Mouse (Mus musculus) midbrain, embryonic 11.5 days (tissue): ENCODE measurements at regions not wholly inside any gene's neighbourhood (a gene's known extent, or its start where the extent isn't known, plus 50 kb on each side); places are given as distances from the start of the nearest gene placed in this dataset.
"Not testable (repeated sequence)": the region's sequence is repeated elsewhere in the genome, so short reads cannot be mapped to it uniquely, and the experiment has no call there.

Source experiments
- ATAC-seq: fragments of 200-750 bp; cut with Nextera tagmentation; 2 replicates; pipeline ENCODE4 v1.8.0; 2017; ENCODE audit warnings: moderate TSS enrichment, moderate library complexity; ENCODE audit not compliant: low FRiP score
- DNase-seq: peaks from one replicate; pipeline ENCODE4 v3.0.0; 2015; ENCODE audit warnings: low spot score; ENCODE audit errors: missing footprints
- H3K27ac ChIP-seq: fragments of 300-500 bp; sonication (generic); 2 replicates; pipeline ENCODE4 v1.5.1; 2014; ENCODE audit warnings: low read depth, low read length
- H3K27me3 ChIP-seq: fragments of 300-500 bp; sonication (generic); 2 replicates; pipeline ENCODE4 v1.6.1; 2014; ENCODE audit warnings: mild to moderate bottlenecking, low read length, moderate library complexity, mixed read lengths; ENCODE audit not compliant: control insufficient read depth, insufficient read depth
- H3K36me3 ChIP-seq: fragments of 300-500 bp; sonication (generic); 2 replicates; pipeline ENCODE4 v1.6.1; 2014; ENCODE audit warnings: mild to moderate bottlenecking, low read length, moderate library complexity, mixed read lengths; ENCODE audit not compliant: control insufficient read depth, insufficient read depth
- H3K4me1 ChIP-seq: fragments of 300-500 bp; sonication (generic); 2 replicates; pipeline ENCODE4 v1.6.1; 2014; ENCODE audit warnings: low read length; ENCODE audit not compliant: control insufficient read depth, insufficient read depth
- H3K4me2 ChIP-seq: fragments of 300-500 bp; sonication (generic); 2 replicates; pipeline ENCODE4 v1.6.1; 2014; ENCODE audit warnings: mild to moderate bottlenecking, moderate library complexity
- H3K4me3 ChIP-seq: fragments of 300-500 bp; sonication (generic); 2 replicates; pipeline ENCODE4 v1.5.1; 2014; ENCODE audit warnings: low read depth, low read length
- H3K9ac ChIP-seq: fragments of 300-500 bp; sonication (generic); 2 replicates; pipeline ENCODE4 v1.6.1; 2014; ENCODE audit warnings: low read length
- H3K9me3 ChIP-seq: fragments of 300-500 bp; sonication (generic); 2 replicates; pipeline ENCODE4 v1.6.1; 2016; ENCODE audit warnings: low read length; ENCODE audit not compliant: control insufficient read depth
- WGBS: fragments of 180-500 bp; shearing (Covaris S2); extraction: QIAGEN DNeasy Blood & Tissue Kit; methylation state at CpG from one replicate; pipeline ENCODE4 v1.1.7; 2014; 5-methylcytosine and 5-hydroxymethylcytosine counted together

- no peak for ATAC-seq
- no peak overlapping the region for H3K9ac ChIP-seq
- H3K4me3 ChIP-seq, result no peak overlapping the region
- H3K9me3 ChIP-seq, result no peaks in the 10 kb centered on the region
- DNase-seq, result peak; percentile 23
- no peak overlapping the region for H3K27ac ChIP-seq
- no peaks in the 10 kb centered on the region for H3K4me1 ChIP-seq
- H3K36me3 ChIP-seq, result no peaks in the 10 kb centered on the region
- WGBS, result 88% methylated on average over 7 of the region's 7 CpGs
- no peak overlapping the region for H3K4me2 ChIP-seq
- no peaks in the 10 kb centered on the region for H3K27me3 ChIP-seq
These were observed 1229.1 kb upstream of the Arrdc3 start for GRCm38 (mm10) chr13:79654115-79654514.

- Histone ChIP-seq H3K27me3 (no peaks in the 10 kb centered on the region), H3K4me1 (no peaks in the 10 kb centered on the region), H3K36me3 (no peaks in the 10 kb centered on the region), H3K4me3 (no peak overlapping the region), H3K9ac (no peak overlapping the region), H3K9me3 (no peaks in the 10 kb centered on the region), H3K27ac (no peak overlapping the region), H3K4me2 (no peak overlapping the region)
- 91% methylated on average over 4 of the region's 4 CpGs for WGBS
- DNase-seq (peak; percentile 54), ATAC-seq (no peak)
These were observed 1228.5 kb upstream of the Arrdc3 start for GRCm38 (mm10) chr13:79654646-79655045.

- H3K9ac ChIP-seq, H3K27ac ChIP-seq, H3K4me2 ChIP-seq, H3K9me3 ChIP-seq, H3K36me3 ChIP-seq, H3K4me3 ChIP-seq, ATAC-seq, DNase-seq, H3K27me3 ChIP-seq, H3K4me1 ChIP-seq: not testable (repeated sequence)
- 87% methylated on average over 4 of the region's 4 CpGs for WGBS
These were observed 1214.4 kb upstream of the Arrdc3 start for GRCm38 (mm10) chr13:79668796-79669195.

GRCm38 (mm10) chr13:79673358-79673757, 1209.8 kb upstream of the Arrdc3 start:
- DNase-seq (no peak), ATAC-seq (no peak)
- 86% methylated on average over 2 of the region's 2 CpGs for WGBS

GRCm38 (mm10) chr13:79697847-79698625, 1185.1 kb upstream of the Arrdc3 start:
- no peak for DNase-seq
- Histone ChIP-seq H3K9ac (no peak overlapping the region), H3K27me3 (no peaks in the 10 kb centered on the region), H3K4me2 (no peak overlapping the region), H3K9me3 (no peaks in the 10 kb centered on the region), H3K4me1 (no peaks in the 10 kb centered on the region; the same call in 1 of the 2 replicates), H3K27ac (no peak overlapping the region), H3K4me3 (no peak overlapping the region), H3K36me3 (no peaks in the 10 kb centered on the region)
- WGBS, result 49% methylated on average over 4 of the region's 4 CpGs
- ATAC-seq, result no peak

More at GRCm38 (mm10) chr13:79673358-79673757, 1209.8 kb upstream of the Arrdc3 start:
- no peak overlapping the region for H3K27ac ChIP-seq
- no peak overlapping the region for H3K4me3 ChIP-seq
- H3K9ac ChIP-seq, result no peak overlapping the region
- H3K36me3 ChIP-seq, result no peaks in the 10 kb centered on the region
- no peaks in the 10 kb centered on the region for H3K27me3 ChIP-seq
- H3K9me3 ChIP-seq, result no peaks in the 10 kb centered on the region
- no peak overlapping the region for H3K4me2 ChIP-seq
- H3K4me1 ChIP-seq, result no peaks in the 10 kb centered on the region

- Histone ChIP-seq H3K4me1 (no peaks in the 10 kb centered on the region; the same call in 1 of the 2 replicates), H3K4me2 (no peak overlapping the region), H3K27ac (no peak overlapping the region), H3K9ac (no peak overlapping the region), H3K9me3 (no peaks in the 10 kb centered on the region), H3K4me3 (no peak overlapping the region), H3K27me3 (no peaks in the 10 kb centered on the region), H3K36me3 (no peaks in the 10 kb centered on the region)
- DNase-seq (no peak), ATAC-seq (no peak)
These were observed 1183.7 kb upstream of the Arrdc3 start for GRCm38 (mm10) chr13:79699521-79699920.
